Mouse (Mus musculus): ENCODE results near the gene Tspan12.

DNA sequence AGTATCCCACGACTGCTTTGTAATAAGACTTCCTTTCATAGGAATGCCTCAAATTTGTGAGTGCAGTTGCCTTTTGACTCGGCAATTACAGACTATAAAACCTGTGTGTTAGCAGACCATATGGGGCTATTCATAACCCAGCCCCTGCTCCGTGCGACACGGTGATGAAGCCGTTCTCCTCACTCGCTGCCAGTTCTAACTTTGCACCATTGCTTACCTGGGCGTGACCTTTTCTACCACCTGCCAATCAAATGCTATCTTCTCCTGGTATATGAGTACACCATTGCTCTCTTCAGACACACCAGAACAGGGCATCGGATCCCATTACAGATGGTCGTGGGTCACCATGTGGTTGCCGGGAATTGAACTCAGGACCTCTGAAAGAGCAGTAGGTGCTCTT is 64.6 kb downstream of the Tspan12 start:
- no peak for TF ChIP-seq CTCF (IDR thresholded peaks at IDR 0.05; ENCODE audit: borderline replicate concordance, extremely low read depth, insufficient read depth, insufficient read length)
- no peak for TF ChIP-seq POLR2A (IDR thresholded peaks at IDR 0.05; ENCODE audit: borderline replicate concordance, extremely low read depth, insufficient read depth, insufficient read length, poor library complexity, severe bottlenecking)

Data from brain, embryonic 14.5 days (tissue).